Mouse (Mus musculus) T-helper 17 cell (primary cell): ENCODE data around the gene Slc25a11.

Experiments used
- in situ Hi-C, 2 experiments: fragments of 300-600 bp; cut with MboI, MseI; formaldehyde crosslinking; loops; 1 replicate in 1 of 2; 2 replicates in 1 of 2; pipeline ENCODE4 v1.15.1; 2025; ENCODE audit warnings: high pct_unique_total_duplicates in 2 of 2

Gene Slc25a11

GRCm38 (mm10) chr11:70646691-70647650 is at the start of gene Slc25a11, which contains the start of gene Rnf167:
Gene Slc25a11, minus strand, starts transcription at chr11:70647479.
Gene Rnf167, plus strand, starts transcription at chr11:70647235.
- in situ Hi-C loops = loop anchor here in 1 of 2 experiments (25.0 kb wide), 1 partner anchor 115 kb away; the partner anchor contains the start of gene Zfp3

- in situ Hi-C loops = no loop called here
These were observed 46.2 kb upstream of the Slc25a11 start for GRCm38 (mm10) chr11:70693504-70693903.

GRCm38 (mm10) chr11:70689578-70689977 is 42.3 kb upstream of the Slc25a11 start:
- in situ Hi-C loops = loop anchor here in 1 of 2 experiments (5.0 kb wide), 1 partner anchor 63 kb away; no protein-coding TSS in a partner anchor

GRCm38 (mm10) chr11:70688372-70688771 is 41.1 kb upstream of the Slc25a11 start:
- in situ Hi-C loops = loop anchor here in 1 of 2 experiments (5.0 kb wide), 1 partner anchor 64 kb away; no protein-coding TSS in a partner anchor

GRCm38 (mm10) chr11:70687601-70688199 is 40.4 kb upstream of the Slc25a11 start, which contains the start of gene Camta2:
Gene Camta2, minus strand, starts transcription at chr11:70688105.
- in situ Hi-C loops = loop anchor here in 1 of 2 experiments (5.0 kb wide), 1 partner anchor 65 kb away; no protein-coding TSS in a partner anchor

- in situ Hi-C loops = loop anchor here in 1 of 2 experiments (5.0 kb wide), 1 partner anchor 65 kb away; no protein-coding TSS in a partner anchor
These were observed 39.8 kb upstream of the Slc25a11 start for GRCm38 (mm10) chr11:70686901-70687566.

- in situ Hi-C loops = loop anchor here in 1 of 2 experiments (5.0 kb wide), 1 partner anchor 69 kb away; no protein-coding TSS in a partner anchor
These were observed 36.4 kb upstream of the Slc25a11 start for GRCm38 (mm10) chr11:70683640-70684039.

GRCm38 (mm10) chr11:70681897-70682581 is 34.8 kb upstream of the Slc25a11 start:
- in situ Hi-C loops = loop anchor here in 1 of 2 experiments (5.0 kb wide), 1 partner anchor 70 kb away; no protein-coding TSS in a partner anchor

GRCm38 (mm10) chr11:70681170-70681569 is 33.9 kb upstream of the Slc25a11 start:
- in situ Hi-C loops = loop anchor here in 1 of 2 experiments (5.0 kb wide), 1 partner anchor 71 kb away; no protein-coding TSS in a partner anchor

GRCm38 (mm10) chr11:70679894-70680293 is 32.6 kb upstream of the Slc25a11 start:
- in situ Hi-C loops = loop anchor here in 1 of 2 experiments (5.0 kb wide), 1 partner anchor 72 kb away; no protein-coding TSS in a partner anchor

GRCm38 (mm10) chr11:70679361-70679760 is 32.1 kb upstream of the Slc25a11 start:
- in situ Hi-C loops = no loop called here

- in situ Hi-C loops = no loop called here
These were observed 31.3 kb upstream of the Slc25a11 start for GRCm38 (mm10) chr11:70678576-70678975.

- in situ Hi-C loops = no loop called here
These were observed 30.8 kb upstream of the Slc25a11 start for GRCm38 (mm10) chr11:70678092-70678491.

- in situ Hi-C loops = loop anchor here in 1 of 2 experiments (25.0 kb wide), 1 partner anchor 1587 kb away; the partner anchor contains the start of genes Per1 and Vamp2
These were observed 27.2 kb upstream of the Slc25a11 start for GRCm38 (mm10) chr11:70674501-70674900.

GRCm38 (mm10) chr11:70674014-70674413 is 26.7 kb upstream of the Slc25a11 start:
- in situ Hi-C loops = loop anchor here in 1 of 2 experiments (25.0 kb wide), 1 partner anchor 1587 kb away; the partner anchor contains the start of genes Per1 and Vamp2

- in situ Hi-C loops = loop anchor here in 1 of 2 experiments (25.0 kb wide), 1 partner anchor 1584 kb away; the partner anchor contains the start of genes Per1 and Vamp2
These were observed 24.2 kb upstream of the Slc25a11 start for GRCm38 (mm10) chr11:70671333-70672047.

- in situ Hi-C loops = loop anchor here in 1 of 2 experiments (25.0 kb wide), 1 partner anchor 1583 kb away; the partner anchor contains the start of genes Per1 and Vamp2
These were observed 23.2 kb upstream of the Slc25a11 start for GRCm38 (mm10) chr11:70670483-70670882.

- in situ Hi-C loops = loop anchor here (10.0 to 25.0 kb wide), 3 partner anchors 755 to 1582 kb away; partner anchors contain the start of genes Gps2 (in 1 of the 2), Per1 (in 1 of the 2) and Vamp2 (in 1 of the 2)
These were observed 22.5 kb upstream of the Slc25a11 start for GRCm38 (mm10) chr11:70669582-70670345.
